Mouse (Mus musculus) kidney, adult 2 months (tissue): ENCODE results near the gene Csrp3. TPM values are rescaled to one million over a fixed set of nuclear protein-coding genes. Genes with fewer than 3 reads are reported as not detected.

Experiments
- DNase-seq: peaks from one replicate; pipeline ENCODE4 v3.0.0; 2021
- H3K27ac ChIP-seq: fragments of 200-500 bp; 2 replicates; pipeline ENCODE4 v1.5.1; 2012; ENCODE audit warnings: low read depth, low read length, control low read depth, inconsistent platforms; ENCODE audit not compliant: insufficient read depth
- H3K27me3 ChIP-seq: fragments of 200-500 bp; replicated peaks from 2 replicates; pipeline ENCODE4 v1.6.1; 2012; ENCODE audit warnings: mild to moderate bottlenecking, moderate library complexity, low read length, inconsistent platforms; ENCODE audit not compliant: control insufficient read depth, insufficient read depth
- H3K36me3 ChIP-seq: fragments of 200-500 bp; 2 replicates; pipeline ENCODE4 v1.6.1; 2012; ENCODE audit warnings: mild to moderate bottlenecking, moderate library complexity, low read length, inconsistent platforms; ENCODE audit not compliant: control insufficient read depth, insufficient read depth
- H3K4me1 ChIP-seq: fragments of 200-500 bp; 2 replicates; pipeline ENCODE4 v1.6.1; 2011; ENCODE audit warnings: low read length; ENCODE audit not compliant: control insufficient read depth, insufficient read depth
- H3K4me3 ChIP-seq: fragments of 200-500 bp; 2 replicates; pipeline ENCODE4 v1.5.1; 2011; ENCODE audit warnings: mild to moderate bottlenecking, low read depth, low read length, control low read depth; ENCODE audit not compliant: insufficient read depth
- CTCF ChIP-seq: fragments of 200-500 bp; conservative IDR thresholded peaks from 2 replicates; pipeline ENCODE4 v1.5.1; 2011; ENCODE audit warnings: low read depth, mild to moderate bottlenecking, control low read depth, low read length, moderate library complexity, mixed read lengths; ENCODE audit not compliant: insufficient read depth, insufficient read length
- POLR2A ChIP-seq: fragments of 200-500 bp; IDR thresholded peaks from one replicate; pipeline ENCODE4 v1.6.1; 2011; ENCODE audit warnings: low read depth, low read length, control low read depth
- WGBS: fragments of 180-500 bp; shearing (Covaris S2); methylation state at CpG from one replicate; pipeline ENCODE4 v1.1.7; 2018; 5-methylcytosine and 5-hydroxymethylcytosine counted together
- polyA plus RNA-seq: library from polyadenylated mRNA; depleted of rRNA; stranded (reverse); fragments of >200 nt; gene quantifications from 2 replicates; pipeline ENCODE4 v1.2.3, GENCODE M21; 2012; rRNA removed

The Csrp3 gene
- polyA plus RNA-seq = 5.1 TPM in 1 of 2 replicates, not detected in the other

DNA sequence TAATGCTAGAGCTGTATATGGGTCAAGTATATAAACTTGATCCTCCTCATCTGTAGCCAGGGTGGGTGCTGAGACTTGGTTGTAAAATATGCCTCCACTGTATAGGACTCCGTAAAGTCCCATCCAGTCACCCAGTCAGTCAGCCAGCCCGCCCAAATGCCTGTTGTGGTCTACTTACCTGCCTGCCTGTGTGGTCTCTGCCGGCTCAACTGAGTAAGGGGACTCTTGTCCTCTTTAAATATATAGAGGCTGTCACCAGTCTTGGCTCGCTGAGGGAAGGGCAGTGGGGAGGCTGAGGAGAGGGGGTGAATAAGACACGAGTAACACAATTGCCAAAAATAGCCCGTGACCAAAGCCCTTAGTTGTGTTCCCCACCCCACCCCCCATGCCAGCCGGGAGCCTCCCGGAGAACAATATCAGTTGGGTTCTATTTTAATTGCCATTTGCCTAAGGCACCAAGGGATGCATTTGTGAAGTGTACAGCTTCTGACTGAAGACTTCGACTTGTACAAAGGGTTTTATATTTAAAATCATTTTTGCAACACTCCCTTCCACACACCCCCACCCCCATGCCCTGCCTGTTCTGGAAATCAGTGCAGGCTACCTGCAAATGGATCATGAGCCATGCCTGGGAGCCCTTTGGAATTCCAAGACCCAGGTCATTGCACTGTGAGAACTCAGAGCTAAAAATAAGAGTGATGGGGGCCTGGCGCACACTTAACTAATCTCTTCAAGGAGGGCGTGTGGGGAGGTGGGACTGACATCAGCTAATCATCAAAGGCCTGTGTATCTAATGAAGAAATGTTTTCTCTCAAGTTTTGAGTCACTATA, at the start of gene Csrp3:
Gene Csrp3, minus strand, starts transcription at position 214 of the 831 bp plus-strand sequence.
- no peak within 1 kb of the TSS for H3K27ac ChIP-seq
- H3K4me1 ChIP-seq = no peaks in the 10 kb centered on the region
- H3K27me3 ChIP-seq = no peaks in the 10 kb centered on the region
- H3K4me3 ChIP-seq = no peak within 1 kb of the TSS
- TF ChIP-seq POLR2A (no peak), CTCF (no peak)
- WGBS = 62% methylated on average over 11 of the region's 11 CpGs
- H3K36me3 ChIP-seq = no peaks in the 10 kb centered on the region
- DNase-seq = no peak

DNA sequence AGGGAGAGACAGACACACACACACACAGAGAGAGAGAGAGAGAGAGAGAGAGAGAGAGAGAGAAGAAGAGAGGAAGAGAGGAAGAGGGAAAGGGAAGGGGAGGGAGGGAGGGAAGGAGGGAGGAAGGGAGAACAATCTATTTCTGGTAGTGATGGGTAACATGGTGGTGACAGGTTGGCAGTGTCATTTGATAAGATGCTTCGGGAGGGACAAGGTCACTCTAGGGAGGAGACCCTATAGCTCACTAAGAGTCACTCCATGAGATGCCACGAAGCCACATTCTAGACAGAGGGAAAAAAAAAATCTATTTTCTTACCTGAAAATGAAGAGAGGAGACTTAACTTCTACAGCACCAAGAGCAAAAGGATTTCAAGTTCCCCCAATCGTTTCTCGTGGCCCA, 48.2 kb upstream of the Csrp3 start:
- DNase-seq = no peak

DNA sequence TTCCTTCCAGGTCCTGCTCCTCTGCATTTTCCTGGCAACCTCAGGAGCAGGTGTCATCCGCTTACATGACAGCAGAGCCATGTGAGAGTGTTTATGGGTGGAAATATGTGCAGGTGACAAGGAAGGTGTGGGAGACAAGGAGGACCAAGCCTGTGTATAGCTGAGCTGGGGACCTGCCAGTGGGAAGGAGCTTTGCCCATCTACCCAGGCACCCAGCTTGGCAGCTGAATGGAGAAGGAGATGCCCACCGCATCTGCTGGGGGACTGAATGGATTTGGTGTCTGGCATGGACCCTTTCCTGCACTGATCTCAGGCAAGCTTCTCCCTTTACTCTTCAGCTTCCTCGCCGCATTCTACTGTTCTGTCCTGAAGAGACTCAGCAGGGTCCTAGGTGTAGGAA, 47.6 kb upstream of the Csrp3 start:
- no peak overlapping the region for H3K4me3 ChIP-seq
- 96% methylated on average over 4 of the region's 4 CpGs for WGBS
- no peaks in the 10 kb centered on the region for H3K4me1 ChIP-seq
- no peaks in the 10 kb centered on the region for H3K27me3 ChIP-seq
- DNase-seq = no peak
- no peak for TF ChIP-seq POLR2A
- TF ChIP-seq CTCF = no peak
- no peak overlapping the region for H3K27ac ChIP-seq
- H3K36me3 ChIP-seq = no peaks in the 10 kb centered on the region

More for the DNA sequence above, 48.2 kb upstream of the Csrp3 start:
- no peaks in the 10 kb centered on the region for H3K27me3 ChIP-seq
- 84% methylated on average over 4 of the region's 4 CpGs for WGBS
- no peak overlapping the region for H3K4me3 ChIP-seq
- no peaks in the 10 kb centered on the region for H3K36me3 ChIP-seq
- TF ChIP-seq POLR2A = no peak
- no peak for TF ChIP-seq CTCF
- no peak overlapping the region for H3K27ac ChIP-seq
- H3K4me1 ChIP-seq = no peaks in the 10 kb centered on the region

DNA sequence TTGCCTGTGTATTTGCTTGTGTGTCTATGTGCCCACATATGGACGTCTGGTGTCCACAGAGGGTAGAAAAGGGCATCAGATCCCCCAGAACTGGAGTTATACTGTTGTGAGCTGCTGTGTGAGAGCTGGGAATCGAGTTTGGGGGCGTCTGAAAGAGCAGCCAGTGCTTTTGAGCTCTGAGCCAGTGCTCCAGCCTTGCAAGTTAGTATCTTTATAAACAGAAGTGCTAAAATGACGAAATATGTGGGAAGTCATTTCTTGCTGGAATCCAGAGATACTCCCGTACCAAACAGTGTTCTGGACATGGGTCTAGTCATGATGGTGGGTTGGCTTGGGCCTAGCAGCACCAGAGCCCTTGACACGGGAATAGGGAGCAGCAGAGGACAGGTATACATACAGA, 46.9 kb upstream of the Csrp3 start:
- Histone ChIP-seq H3K4me3 (no peak overlapping the region), H3K27me3 (no peaks in the 10 kb centered on the region), H3K36me3 (no peaks in the 10 kb centered on the region), H3K27ac (no peak overlapping the region), H3K4me1 (no peaks in the 10 kb centered on the region)
- TF ChIP-seq CTCF (no peak), POLR2A (no peak)
- 87% methylated on average over 6 of the region's 6 CpGs for WGBS
- DNase-seq = no peak

DNA sequence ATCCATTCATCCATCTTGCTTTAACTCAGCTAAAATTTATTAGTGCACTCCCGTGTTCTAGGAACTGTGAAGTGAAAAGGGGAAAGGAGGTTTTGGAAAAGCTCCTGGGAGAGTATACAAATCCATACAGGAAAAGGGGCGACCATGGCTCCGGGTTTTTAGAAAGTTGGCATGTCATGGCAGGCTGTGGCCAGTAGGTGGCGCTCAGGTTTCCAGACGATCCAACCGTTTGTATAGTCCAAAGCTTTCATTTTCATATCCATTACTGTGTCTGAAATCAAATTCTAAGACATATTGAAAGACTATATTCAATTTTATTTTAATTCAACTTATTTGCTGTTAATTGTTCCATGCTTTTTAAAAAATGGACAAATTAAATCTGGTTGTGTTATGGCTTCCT, 46.3 kb upstream of the Csrp3 start:
- no peak overlapping the region for H3K4me3 ChIP-seq
- TF ChIP-seq POLR2A (no peak), CTCF (peak; percentile 82)
- H3K27me3 ChIP-seq = no peaks in the 10 kb centered on the region
- WGBS = 4% methylated on average over 6 of the region's 6 CpGs
- no peaks in the 10 kb centered on the region for H3K36me3 ChIP-seq
- H3K27ac ChIP-seq = no peak overlapping the region
- peak; percentile 53 for DNase-seq
- H3K4me1 ChIP-seq = no peaks in the 10 kb centered on the region

DNA sequence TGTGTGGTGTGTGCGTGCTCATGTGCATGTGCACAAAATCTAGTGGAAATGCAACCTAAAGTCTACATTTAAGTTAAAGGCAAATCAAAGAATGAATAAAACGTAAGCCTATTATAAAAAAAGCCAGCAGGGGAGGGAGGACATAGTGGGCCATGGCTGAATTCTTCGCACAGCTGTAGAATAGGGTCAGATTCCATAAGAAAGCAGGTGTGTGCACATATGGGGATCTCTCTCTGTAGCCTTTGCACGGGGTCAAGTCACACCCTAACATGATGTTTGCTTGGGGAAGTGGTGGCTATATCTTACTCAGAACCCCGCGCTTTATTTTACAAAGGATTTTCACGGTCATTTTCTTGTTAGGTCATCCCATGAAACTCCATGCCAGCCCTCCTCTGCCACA, 45.3 kb upstream of the Csrp3 start:
- TF ChIP-seq CTCF (no peak), POLR2A (no peak)
- WGBS = 84% methylated on average over 7 of the region's 7 CpGs
- no peaks in the 10 kb centered on the region for H3K4me1 ChIP-seq

DNA sequence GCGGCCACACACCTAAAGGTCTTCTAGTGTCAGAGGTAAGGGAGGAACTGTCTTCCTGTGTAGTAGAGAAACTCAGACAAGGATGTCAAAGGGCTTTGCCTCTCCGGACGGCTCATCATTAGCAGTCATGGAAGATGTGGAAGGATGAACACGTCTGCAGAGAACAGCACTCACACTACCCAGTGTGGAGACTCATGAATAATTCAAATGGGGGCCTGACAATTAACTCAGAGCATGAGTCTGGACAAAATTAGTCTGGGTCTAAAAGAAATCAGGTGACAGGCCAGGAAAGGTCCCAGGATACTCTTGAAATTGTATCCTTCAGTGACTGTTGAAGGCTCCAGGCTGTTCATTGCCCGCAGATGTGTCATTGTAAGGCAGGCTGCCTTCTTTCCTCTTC, 43.2 kb upstream of the Csrp3 start:
- Histone ChIP-seq H3K27ac (no peak overlapping the region), H3K4me1 (no peaks in the 10 kb centered on the region), H3K36me3 (no peaks in the 10 kb centered on the region), H3K27me3 (no peaks in the 10 kb centered on the region), H3K4me3 (no peak overlapping the region)
- TF ChIP-seq POLR2A (no peak), CTCF (no peak)
- 68% methylated on average over 5 of the region's 5 CpGs for WGBS
- no peak for DNase-seq

More for the DNA sequence above, 45.3 kb upstream of the Csrp3 start:
- DNase-seq = no peak
- H3K36me3 ChIP-seq = no peaks in the 10 kb centered on the region
- no peaks in the 10 kb centered on the region for H3K27me3 ChIP-seq
- H3K27ac ChIP-seq = no peak overlapping the region
- no peak overlapping the region for H3K4me3 ChIP-seq

DNA sequence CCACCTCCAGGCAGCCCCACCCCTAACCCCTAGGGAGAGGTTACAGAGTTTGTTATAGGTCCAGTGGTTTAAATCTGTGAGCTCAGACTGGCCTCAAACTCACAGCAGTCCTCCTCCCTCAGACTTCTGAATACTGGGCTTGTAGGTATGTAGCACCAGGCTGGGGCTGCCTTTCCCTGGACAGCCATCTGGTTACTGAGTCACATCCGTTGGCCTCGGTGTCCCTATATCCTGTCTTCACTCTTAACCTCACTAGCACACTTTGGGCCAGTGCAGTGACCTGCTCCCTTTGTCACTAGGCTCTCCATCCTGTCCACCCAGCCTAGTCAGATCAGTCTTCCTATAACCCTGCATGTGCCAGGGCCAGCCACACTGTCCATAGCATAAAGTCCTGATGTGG, 40.9 kb upstream of the Csrp3 start:
- H3K27me3 ChIP-seq = no peaks in the 10 kb centered on the region
- H3K36me3 ChIP-seq = no peaks in the 10 kb centered on the region
- WGBS = 28% methylated on average over 2 of the region's 2 CpGs
- H3K27ac ChIP-seq = no peak overlapping the region
- no peak for TF ChIP-seq POLR2A
- no peak for TF ChIP-seq CTCF
- H3K4me1 ChIP-seq = no peaks in the 10 kb centered on the region
- no peak for DNase-seq
- H3K4me3 ChIP-seq = no peak overlapping the region
